Mouse (Mus musculus) lung, adult 2 months (tissue): ENCODE measurements at regions not wholly inside any gene's neighbourhood (a gene's known extent, or its start where the extent isn't known, plus 50 kb on each side); places are given as distances from the start of the nearest gene placed in this dataset.

Source experiments
- CTCF ChIP-seq: fragments of 200-500 bp; IDR thresholded peaks from 2 replicates; pipeline ENCODE4 v1.5.1; 2011; ENCODE audit warnings: mild to moderate bottlenecking, low read length, control low read depth; ENCODE audit not compliant: insufficient read depth
- POLR2A ChIP-seq: fragments of 200-500 bp; IDR thresholded peaks from 2 replicates; pipeline ENCODE4 v1.6.1; 2011; ENCODE audit warnings: low read depth, mild to moderate bottlenecking, control low read depth, low read length, borderline replicate concordance; ENCODE audit errors: extremely low read depth

- TF ChIP-seq POLR2A (no peak), CTCF (0 out of 2 replicates have a peak, but pooled peaks have one; percentile 3)
These were observed 446.1 kb upstream of the Robo2 start for GRCm38 (mm10) chr16:74857752-74858151.
